Mouse (Mus musculus): ENCODE measurements around the gene Ssc4d. TPM values are rescaled to one million over a fixed set of nuclear protein-coding genes. Genes with fewer than 3 reads are reported as not detected.

Gene Ssc4d
- polyA plus RNA-seq, 1 experiment from 2014 or later: 3.7 TPM

GRCm38 (mm10) chr5:135914156-135914555, 60.2 kb downstream of the Ssc4d start:
- Histone ChIP-seq H3K27me3 (no peaks in the 10 kb centered on the region), H3K27ac (no peak overlapping the region; the same call in 1 of the 2 replicates), H3K36me3 (peaks cover 83% of the 10 kb centered on the region), H3K4me2 (replicated peaks) (no peak overlapping the region), H3K9ac (no peak overlapping the region), H3K4me3 (no peak overlapping the region), H3K4me1 (peaks cover under 1% of the 10 kb centered on the region; the same call in 1 of the 2 replicates), H3K9me3 (replicated peaks) (no peaks in the 10 kb centered on the region)
- no peak for ATAC-seq (ENCODE audit: low FRiP score)
- 91% methylated on average over 6 of the region's 6 CpGs for WGBS

DNA sequence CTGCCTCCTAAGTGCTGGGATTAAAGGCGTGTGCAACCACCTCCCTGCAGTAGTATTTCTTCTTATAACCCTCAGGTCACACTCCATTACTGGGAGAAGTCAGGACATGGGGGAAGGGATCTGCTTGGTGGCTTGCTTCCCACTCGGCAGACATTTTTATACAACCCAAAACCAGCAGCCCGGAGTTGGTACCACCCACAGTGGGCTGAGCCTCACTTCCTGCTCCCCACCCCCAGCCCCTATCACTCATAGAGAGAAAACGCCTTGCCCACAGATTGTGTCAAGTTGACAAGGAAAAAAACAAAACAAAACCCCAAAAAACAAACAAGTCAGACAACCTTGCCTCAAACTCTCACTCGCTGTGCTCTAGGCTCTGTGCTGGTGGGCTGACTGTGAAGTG, 61.1 kb downstream of the Ssc4d start:
- no peak overlapping the region for H3K4me3 ChIP-seq
- 89% methylated on average over 5 of the region's 5 CpGs for WGBS
- H3K27me3 ChIP-seq: no peaks in the 10 kb centered on the region
- H3K9ac ChIP-seq: no peak overlapping the region
- peaks cover 4% of the 10 kb centered on the region for H3K4me1 ChIP-seq
- peaks cover 81% of the 10 kb centered on the region for H3K36me3 ChIP-seq
- no peak overlapping the region for H3K4me2 ChIP-seq (replicated peaks)
- no peak for ATAC-seq (ENCODE audit: low FRiP score)
- H3K9me3 ChIP-seq (replicated peaks): no peaks in the 10 kb centered on the region
- no peak overlapping the region for H3K27ac ChIP-seq

GRCm38 (mm10) chr5:135911633-135912220, 62.6 kb downstream of the Ssc4d start:
- H3K4me1 ChIP-seq: peaks cover 4% of the 10 kb centered on the region
- H3K9me3 ChIP-seq (replicated peaks): no peaks in the 10 kb centered on the region
- peaks cover 82% of the 10 kb centered on the region for H3K36me3 ChIP-seq
- 89% methylated on average over 11 of the region's 11 CpGs for WGBS
- no peak overlapping the region for H3K9ac ChIP-seq
- H3K4me3 ChIP-seq: no peak overlapping the region
- H3K27me3 ChIP-seq: no peaks in the 10 kb centered on the region
- no peak for ATAC-seq (ENCODE audit: low FRiP score)
- no peak overlapping the region for H3K4me2 ChIP-seq (replicated peaks)
- H3K27ac ChIP-seq: no peak overlapping the region

- WGBS: 90% methylated on average over 25 of the region's 25 CpGs
These were observed 63.5 kb downstream of the Ssc4d start for GRCm38 (mm10) chr5:135910813-135911212.

More at GRCm38 (mm10) chr5:135910813-135911212, 63.5 kb downstream of the Ssc4d start:
- Histone ChIP-seq H3K36me3 (peaks cover 75% of the 10 kb centered on the region), H3K27me3 (no peaks in the 10 kb centered on the region), H3K9me3 (replicated peaks) (no peaks in the 10 kb centered on the region), H3K4me1 (peaks cover 4% of the 10 kb centered on the region), H3K4me2 (replicated peaks) (no peak overlapping the region), H3K27ac (no peak overlapping the region), H3K4me3 (no peak overlapping the region), H3K9ac (no peak overlapping the region)
- ATAC-seq (ENCODE audit: low FRiP score): no peak

Other genes with a start within 250 kb of the Ssc4d start
- gene Tmem120a, start 230.1 kb downstream of the Ssc4d start, polyA plus RNA-seq (2016; fragmentation: Nextera tagmentation; extraction: Ambion mirVana): 61.0 and 65.0 TPM in 2 replicates
- 0.68 TPM in 1 of 2 replicates, not detected in the other for gene Styxl1, start 196.1 kb downstream of the Ssc4d start, polyA plus RNA-seq (2016; fragmentation: Nextera tagmentation; extraction: Ambion mirVana)
- 530 and 539 TPM in 2 replicates for gene Mdh2, start 196.1 kb downstream of the Ssc4d start, polyA plus RNA-seq (2016; fragmentation: Nextera tagmentation; extraction: Ambion mirVana)
- 63.6 and 63.8 TPM in 2 replicates for gene Srrm3, start 167.6 kb downstream of the Ssc4d start, polyA plus RNA-seq (2016; fragmentation: Nextera tagmentation; extraction: Ambion mirVana)
- gene Hspb1, start 86.6 kb downstream of the Ssc4d start, polyA plus RNA-seq (2016; fragmentation: Nextera tagmentation; extraction: Ambion mirVana): 23.9 and 34.1 TPM in 2 replicates
- gene Ywhag, start 39.9 kb downstream of the Ssc4d start, polyA plus RNA-seq (2016; fragmentation: Nextera tagmentation; extraction: Ambion mirVana): 469 and 505 TPM in 2 replicates
- gene Zp3, start 5.6 kb upstream of the Ssc4d start, polyA plus RNA-seq (2016; fragmentation: Nextera tagmentation; extraction: Ambion mirVana): 0.32 TPM in 1 of 2 replicates, not detected in the other
- 31.4 and 34.5 TPM in 2 replicates for gene Dtx2, start 20.3 kb upstream of the Ssc4d start, polyA plus RNA-seq (2016; fragmentation: Nextera tagmentation; extraction: Ambion mirVana)
- 0.05 TPM in 1 of 2 replicates, not detected in the other for gene Upk3b, start 64.0 kb upstream of the Ssc4d start, polyA plus RNA-seq (2016; fragmentation: Nextera tagmentation; extraction: Ambion mirVana)
- gene Upk3bl, start 80.0 kb upstream of the Ssc4d start, polyA plus RNA-seq (2016; fragmentation: Nextera tagmentation; extraction: Ambion mirVana): 1.5 and 2.0 TPM in 2 replicates
- gene Rasa4, start 109.4 kb upstream of the Ssc4d start, polyA plus RNA-seq (2016; fragmentation: Nextera tagmentation; extraction: Ambion mirVana): 12.5 and 13.1 TPM in 2 replicates
- 187 and 217 TPM in 2 replicates for gene Polr2j, start 142.1 kb upstream of the Ssc4d start, polyA plus RNA-seq (2016; fragmentation: Nextera tagmentation; extraction: Ambion mirVana)
- 34.5 and 36.6 TPM in 2 replicates for gene Lrwd1, start 161.5 kb upstream of the Ssc4d start, polyA plus RNA-seq (2016; fragmentation: Nextera tagmentation; extraction: Ambion mirVana)
- gene Alkbh4, start 161.6 kb upstream of the Ssc4d start, polyA plus RNA-seq (2016; fragmentation: Nextera tagmentation; extraction: Ambion mirVana): 23.0 and 23.3 TPM in 2 replicates
- 19.0 and 21.3 TPM in 2 replicates for gene Orai2, start 196.2 kb upstream of the Ssc4d start, polyA plus RNA-seq (2016; fragmentation: Nextera tagmentation; extraction: Ambion mirVana)
- gene Prkrip1, start 224.4 kb upstream of the Ssc4d start, polyA plus RNA-seq (2016; fragmentation: Nextera tagmentation; extraction: Ambion mirVana): 62.9 and 71.2 TPM in 2 replicates

Data from hindbrain, embryonic 12.5 days (tissue).